Mouse (Mus musculus): ENCODE data around the gene Olfr190. TPM values are rescaled to one million over a fixed set of nuclear protein-coding genes. Genes with fewer than 3 reads are reported as not detected.
"Not testable (repeated sequence)": the region's sequence is repeated elsewhere in the genome, so short reads cannot be mapped to it uniquely, and the experiment has no call there.

Olfr190 gene
- polyA plus RNA-seq, 1 experiment = not detected

GRCm38 (mm10) chr16:59071755-59072154 is 6.0 kb downstream of the Olfr190 start:
- no peak for DNase-seq
- no peaks in the 10 kb centered on the region for H3K36me3 ChIP-seq (ENCODE audit: control insufficient read depth, insufficient read depth, low read length)
- H3K4me3 ChIP-seq (ENCODE audit: insufficient read depth, low read depth, low read length) = no peak overlapping the region
- H3K27me3 ChIP-seq (replicated peaks; ENCODE audit: control insufficient read depth, insufficient read depth, low read length) = no peaks in the 10 kb centered on the region
- no peaks in the 10 kb centered on the region for H3K4me1 ChIP-seq (ENCODE audit: control insufficient read depth, insufficient read depth, low read length)
- TF ChIP-seq POLR2A (IDR thresholded peaks at IDR 0.05; ENCODE audit: low read depth, low read length) (no peak), CTCF (conservative IDR thresholded peaks at IDR 0.05; ENCODE audit: insufficient read depth, insufficient read length, low read depth, low read length) (no peak)
- no peak overlapping the region for H3K27ac ChIP-seq (ENCODE audit: insufficient read depth, low read depth, low read length)

GRCm38 (mm10) chr16:59062411-59062810 is 15.4 kb downstream of the Olfr190 start:
- H3K4me1 ChIP-seq (ENCODE audit: control insufficient read depth, insufficient read depth, low read length); H3K27me3 ChIP-seq (replicated peaks; ENCODE audit: control insufficient read depth, insufficient read depth, low read length); H3K36me3 ChIP-seq (ENCODE audit: control insufficient read depth, insufficient read depth, low read length); DNase-seq; H3K27ac ChIP-seq (ENCODE audit: insufficient read depth, low read depth, low read length); H3K4me3 ChIP-seq (ENCODE audit: insufficient read depth, low read depth, low read length): not testable (repeated sequence)
- 59% methylated on average over 3 of the region's 3 CpGs for WGBS

- WGBS = 70% methylated on average over 2 of the region's 2 CpGs
- H3K27me3 ChIP-seq (replicated peaks; ENCODE audit: control insufficient read depth, insufficient read depth, low read length); H3K36me3 ChIP-seq (ENCODE audit: control insufficient read depth, insufficient read depth, low read length); H3K4me3 ChIP-seq (ENCODE audit: insufficient read depth, low read depth, low read length); H3K27ac ChIP-seq (ENCODE audit: insufficient read depth, low read depth, low read length); H3K4me1 ChIP-seq (ENCODE audit: control insufficient read depth, insufficient read depth, low read length); DNase-seq: not testable (repeated sequence)
Measured at GRCm38 (mm10) chr16:59049286-59049685, 28.5 kb downstream of the Olfr190 start.

- TF ChIP-seq CTCF (conservative IDR thresholded peaks at IDR 0.05; ENCODE audit: insufficient read depth, insufficient read length, low read depth, low read length) (no peak), POLR2A (IDR thresholded peaks at IDR 0.05; ENCODE audit: low read depth, low read length) (no peak)
- DNase-seq = no peak
- Histone ChIP-seq H3K36me3 (ENCODE audit: control insufficient read depth, insufficient read depth, low read length) (no peaks in the 10 kb centered on the region), H3K27me3 (replicated peaks; ENCODE audit: control insufficient read depth, insufficient read depth, low read length) (no peaks in the 10 kb centered on the region), H3K4me3 (ENCODE audit: insufficient read depth, low read depth, low read length) (no peak overlapping the region), H3K27ac (ENCODE audit: insufficient read depth, low read depth, low read length) (no peak overlapping the region), H3K4me1 (ENCODE audit: control insufficient read depth, insufficient read depth, low read length) (no peaks in the 10 kb centered on the region)
- WGBS = 88% methylated on average over 1 of the region's 1 CpGs
Measured at GRCm38 (mm10) chr16:59048860-59049259, 28.9 kb downstream of the Olfr190 start.

GRCm38 (mm10) chr16:59047579-59047978 is 30.2 kb downstream of the Olfr190 start:
- 61% methylated on average over 4 of the region's 4 CpGs for WGBS
- Histone ChIP-seq H3K27me3 (replicated peaks; ENCODE audit: control insufficient read depth, insufficient read depth, low read length) (no peaks in the 10 kb centered on the region), H3K36me3 (ENCODE audit: control insufficient read depth, insufficient read depth, low read length) (no peaks in the 10 kb centered on the region), H3K4me3 (ENCODE audit: insufficient read depth, low read depth, low read length) (no peak overlapping the region), H3K27ac (ENCODE audit: insufficient read depth, low read depth, low read length) (no peak overlapping the region), H3K4me1 (ENCODE audit: control insufficient read depth, insufficient read depth, low read length) (no peaks in the 10 kb centered on the region)
- DNase-seq = no peak
- TF ChIP-seq POLR2A (IDR thresholded peaks at IDR 0.05; ENCODE audit: low read depth, low read length) = no peak
- no peak for TF ChIP-seq CTCF (conservative IDR thresholded peaks at IDR 0.05; ENCODE audit: insufficient read depth, insufficient read length, low read depth, low read length)

- DNase-seq = no peak
- Histone ChIP-seq H3K4me3 (ENCODE audit: insufficient read depth, low read depth, low read length) (no peak overlapping the region), H3K4me1 (ENCODE audit: control insufficient read depth, insufficient read depth, low read length) (no peaks in the 10 kb centered on the region), H3K36me3 (ENCODE audit: control insufficient read depth, insufficient read depth, low read length) (no peaks in the 10 kb centered on the region), H3K27me3 (replicated peaks; ENCODE audit: control insufficient read depth, insufficient read depth, low read length) (no peaks in the 10 kb centered on the region), H3K27ac (ENCODE audit: insufficient read depth, low read depth, low read length) (no peak overlapping the region)
- TF ChIP-seq CTCF (conservative IDR thresholded peaks at IDR 0.05; ENCODE audit: insufficient read depth, insufficient read length, low read depth, low read length) (no peak), POLR2A (IDR thresholded peaks at IDR 0.05; ENCODE audit: low read depth, low read length) (no peak)
- WGBS = 86% methylated on average over 3 of the region's 3 CpGs
Measured at GRCm38 (mm10) chr16:59045835-59046234, 32.0 kb downstream of the Olfr190 start.

- Histone ChIP-seq H3K27me3 (replicated peaks; ENCODE audit: control insufficient read depth, insufficient read depth, low read length) (no peaks in the 10 kb centered on the region), H3K4me3 (ENCODE audit: insufficient read depth, low read depth, low read length) (no peak within 1 kb of the TSS), H3K27ac (ENCODE audit: insufficient read depth, low read depth, low read length) (no peak within 1 kb of the TSS), H3K36me3 (ENCODE audit: control insufficient read depth, insufficient read depth, low read length) (no peaks in the 10 kb centered on the region), H3K4me1 (ENCODE audit: control insufficient read depth, insufficient read depth, low read length) (no peaks in the 10 kb centered on the region)
- no peak for DNase-seq
- 78% methylated on average over 7 of the region's 7 CpGs for WGBS
- TF ChIP-seq CTCF (conservative IDR thresholded peaks at IDR 0.05; ENCODE audit: insufficient read depth, insufficient read length, low read depth, low read length) (no peak), POLR2A (IDR thresholded peaks at IDR 0.05; ENCODE audit: low read depth, low read length) (no peak)
Measured at GRCm38 (mm10) chr16:59039710-59040109, 38.1 kb downstream of the Olfr190 start, which contains the start of gene Olfr187. Gene Olfr187 (minus strand): TSS chr16:59039767.

- 90% methylated on average over 4 of the region's 4 CpGs for WGBS
- Histone ChIP-seq H3K4me1 (ENCODE audit: control insufficient read depth, insufficient read depth, low read length) (no peaks in the 10 kb centered on the region), H3K27ac (ENCODE audit: insufficient read depth, low read depth, low read length) (no peak within 1 kb of the TSS), H3K36me3 (ENCODE audit: control insufficient read depth, insufficient read depth, low read length) (no peaks in the 10 kb centered on the region), H3K27me3 (replicated peaks; ENCODE audit: control insufficient read depth, insufficient read depth, low read length) (no peaks in the 10 kb centered on the region), H3K4me3 (ENCODE audit: insufficient read depth, low read depth, low read length) (no peak within 1 kb of the TSS)
- no peak for DNase-seq
- no peak for TF ChIP-seq POLR2A (IDR thresholded peaks at IDR 0.05; ENCODE audit: low read depth, low read length)
Measured at GRCm38 (mm10) chr16:59030191-59030590, 47.6 kb downstream of the Olfr190 start, which contains the start of gene Olfr186. Gene Olfr186 (minus strand): TSS chr16:59030291.

Other genes with a start within 250 kb of the Olfr190 start
- not detected in 2 replicates for gene Olfr177, start 203.2 kb downstream of the Olfr190 start, polyA plus RNA-seq (2012; rRNA removed)
- not detected in 2 replicates for gene Olfr178, start 185.9 kb downstream of the Olfr190 start, polyA plus RNA-seq (2012; rRNA removed)
- gene Olfr181, start 149.2 kb downstream of the Olfr190 start, polyA plus RNA-seq (2012; rRNA removed) = not detected in 2 replicates
- gene Olfr180, start 148.6 kb downstream of the Olfr190 start, polyA plus RNA-seq (2012; rRNA removed) = not detected in 2 replicates
- gene Olfr183, start 82.6 kb downstream of the Olfr190 start, polyA plus RNA-seq (2012; rRNA removed) = not detected in 2 replicates
- not detected in 2 replicates for gene Olfr186, start 47.7 kb downstream of the Olfr190 start, polyA plus RNA-seq (2012; rRNA removed)
- gene Olfr187, start 38.2 kb downstream of the Olfr190 start, polyA plus RNA-seq (2012; rRNA removed) = not detected in 2 replicates
- gene Olfr191, start 11.8 kb upstream of the Olfr190 start, polyA plus RNA-seq (2012; rRNA removed) = not detected in 2 replicates
- gene Olfr193, start 33.9 kb upstream of the Olfr190 start, polyA plus RNA-seq (2012; rRNA removed) = not detected in 2 replicates
- not detected in 2 replicates for gene Olfr194, start 43.1 kb upstream of the Olfr190 start, polyA plus RNA-seq (2012; rRNA removed)
- gene Olfr195, start 69.0 kb upstream of the Olfr190 start, polyA plus RNA-seq (2012; rRNA removed) = 0.10 TPM in 1 of 2 replicates, not detected in the other
- not detected in 2 replicates for gene Olfr196, start 92.4 kb upstream of the Olfr190 start, polyA plus RNA-seq (2012; rRNA removed)
- not detected in 2 replicates for gene Olfr198, start 125.5 kb upstream of the Olfr190 start, polyA plus RNA-seq (2012; rRNA removed)
- not detected in 2 replicates for gene Olfr199, start 141.8 kb upstream of the Olfr190 start, polyA plus RNA-seq (2012; rRNA removed)
- not detected in 2 replicates for gene Olfr201, start 194.6 kb upstream of the Olfr190 start, polyA plus RNA-seq (2012; rRNA removed)
- not detected in 2 replicates for gene Olfr202, start 208.8 kb upstream of the Olfr190 start, polyA plus RNA-seq (2012; rRNA removed)
- gene Olfr203, start 220.9 kb upstream of the Olfr190 start, polyA plus RNA-seq (2012; rRNA removed) = not detected in 2 replicates
- not detected in 2 replicates for gene Olfr204, start 240.2 kb upstream of the Olfr190 start, polyA plus RNA-seq (2012; rRNA removed)

Measured in kidney, adult 2 months (tissue).